Mouse (Mus musculus) liver, embryonic 14.5 days (tissue): ENCODE data around the gene Carns1.
A peak's percentile ranks its signal among the peaks of the same experiment; 100 is the strongest.

Experiments
- CTCF ChIP-seq: IDR thresholded peaks from 2 replicates; pipeline ENCODE4 v1.5.1; 2016; ENCODE audit warnings: antibody characterized with exemption, low read depth, control low read depth
- EP300 ChIP-seq: IDR thresholded peaks from 2 replicates; pipeline ENCODE4 v1.6.1; 2016; ENCODE audit warnings: antibody characterized with exemption, low read depth

DNA sequence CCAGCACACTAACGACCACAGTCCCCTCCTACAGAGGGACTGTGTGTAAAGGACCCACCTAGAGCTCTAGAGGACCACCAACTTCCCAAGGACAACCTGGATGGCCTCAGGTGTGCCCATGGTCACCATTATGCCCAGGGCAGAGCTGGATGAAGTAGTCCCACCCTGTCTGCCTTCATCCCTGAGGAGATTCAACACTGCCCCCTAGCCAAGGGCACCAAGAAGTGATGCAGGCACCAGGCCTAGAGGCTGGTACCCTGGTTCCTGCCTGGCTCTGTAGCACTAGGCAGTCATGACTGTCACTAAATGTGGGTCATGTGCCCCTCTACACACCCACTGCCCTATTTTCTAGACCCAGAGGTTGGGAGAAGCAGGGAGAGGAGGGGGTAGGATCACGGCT lies 43.5 kb downstream of the Carns1 start:
- TF ChIP-seq CTCF (peak; percentile 78), EP300 (no peak)
